Mouse (Mus musculus) embryonic facial prominence, embryonic 10.5 days (tissue): ENCODE measurements around the gene Inpp5a. TPM values are rescaled to one million over a fixed set of nuclear protein-coding genes. Genes with fewer than 3 reads are reported as not detected.

ENCODE experiments used
- DNase-seq: peaks from one replicate; pipeline ENCODE4 v3.0.0-alpha.2; 2017; ENCODE audit warnings: low spot score
- H3K27ac ChIP-seq: fragments of 300-500 bp; sonication (generic); replicated peaks from 2 replicates; pipeline ENCODE4 v1.5.1; 2016; ENCODE audit warnings: mild to moderate bottlenecking
- H3K27me3 ChIP-seq: fragments of 300-500 bp; sonication (generic); replicated peaks from 2 replicates; pipeline ENCODE4 v1.6.1; 2016; ENCODE audit warnings: low read depth, mild to moderate bottlenecking; ENCODE audit not compliant: poor library complexity, severe bottlenecking
- H3K36me3 ChIP-seq: fragments of 300-500 bp; sonication (generic); replicated peaks from 2 replicates; pipeline ENCODE4 v1.6.1; 2016; ENCODE audit warnings: mild to moderate bottlenecking, moderate library complexity
- H3K4me1 ChIP-seq: fragments of 300-500 bp; sonication (generic); 2 replicates; pipeline ENCODE4 v1.6.1; 2016
- H3K4me3 ChIP-seq: fragments of 300-500 bp; sonication (generic); 2 replicates; pipeline ENCODE4 v1.5.1; 2016; ENCODE audit warnings: mild to moderate bottlenecking, moderate library complexity
- H3K9me3 ChIP-seq: fragments of 300-500 bp; sonication (generic); 2 replicates; pipeline ENCODE4 v1.6.1; 2016; ENCODE audit warnings: mild to moderate bottlenecking
- WGBS: fragments of 180-500 bp; shearing (Covaris S2); methylation state at CpG from one replicate; pipeline ENCODE4 v1.1.7; 2016; 5-methylcytosine and 5-hydroxymethylcytosine counted together
- polyA plus RNA-seq: library from polyadenylated mRNA; unstranded; fragments of >200 nt; fragmentation: Nextera tagmentation; extraction: Ambion mirVana; gene quantifications from 2 replicates; pipeline ENCODE4 v1.2.1, GENCODE M21; 2016

The Inpp5a gene
- polyA plus RNA-seq, 1 experiment from 2014 or later = 16.8 TPM

DNA sequence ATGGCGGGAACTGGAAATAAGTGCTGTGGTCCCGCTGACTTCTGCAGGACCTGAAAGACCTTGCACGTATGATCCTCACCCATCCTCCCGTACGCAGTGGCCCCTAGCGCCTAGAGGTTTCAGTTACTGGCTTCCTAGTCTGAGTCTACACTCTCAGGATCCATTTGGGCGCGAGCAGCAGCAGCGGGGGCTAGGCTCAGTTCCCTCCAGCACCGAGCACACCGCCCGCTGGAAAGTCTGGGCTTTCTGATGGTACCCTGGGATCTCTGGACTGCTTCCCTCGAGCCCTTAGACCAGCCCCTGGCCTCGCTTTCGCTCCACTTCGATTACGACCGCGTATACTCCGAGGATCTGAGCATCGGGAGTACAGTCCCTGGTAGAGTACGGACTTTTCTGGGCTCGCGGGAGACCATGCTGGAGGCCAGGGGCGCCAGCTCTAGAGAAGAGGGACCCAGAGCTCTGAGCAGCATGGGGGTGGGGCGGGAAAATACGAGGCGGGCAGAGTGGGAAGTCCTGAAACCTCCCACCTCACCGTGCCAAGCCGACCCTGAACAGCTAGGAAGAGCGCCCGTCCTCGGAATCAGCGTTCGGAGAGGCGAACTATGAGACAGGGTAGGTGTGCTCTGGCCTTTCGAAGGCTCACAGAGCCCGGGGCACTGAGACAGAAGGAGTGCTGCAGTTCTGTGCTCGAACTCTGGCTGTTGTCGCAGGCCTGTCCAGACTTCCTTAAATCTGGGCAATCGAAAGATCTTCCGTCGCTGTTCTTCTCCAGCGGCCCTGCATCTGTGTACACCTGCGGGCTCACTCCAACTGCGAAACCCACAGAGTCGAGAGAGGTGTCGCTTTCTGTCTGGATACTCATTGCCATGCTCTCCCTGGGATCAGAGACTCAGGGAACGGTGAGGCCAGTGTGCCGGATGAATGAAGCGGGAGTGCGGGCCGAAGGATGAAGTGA lies 195.6 kb downstream of the Inpp5a start:
- Histone ChIP-seq H3K36me3 (no peaks in the 10 kb centered on the region; the same call in 1 of the 2 replicates), H3K27ac (no peak overlapping the region), H3K27me3 (peaks cover 100% of the 10 kb centered on the region), H3K4me1 (peaks cover 37% of the 10 kb centered on the region), H3K4me3 (peak overlapping the region; percentile 39), H3K9me3 (no peaks in the 10 kb centered on the region)
- peak; percentile 50 for DNase-seq
- WGBS = under 1% methylated on average over 53 of the region's 53 CpGs

DNA sequence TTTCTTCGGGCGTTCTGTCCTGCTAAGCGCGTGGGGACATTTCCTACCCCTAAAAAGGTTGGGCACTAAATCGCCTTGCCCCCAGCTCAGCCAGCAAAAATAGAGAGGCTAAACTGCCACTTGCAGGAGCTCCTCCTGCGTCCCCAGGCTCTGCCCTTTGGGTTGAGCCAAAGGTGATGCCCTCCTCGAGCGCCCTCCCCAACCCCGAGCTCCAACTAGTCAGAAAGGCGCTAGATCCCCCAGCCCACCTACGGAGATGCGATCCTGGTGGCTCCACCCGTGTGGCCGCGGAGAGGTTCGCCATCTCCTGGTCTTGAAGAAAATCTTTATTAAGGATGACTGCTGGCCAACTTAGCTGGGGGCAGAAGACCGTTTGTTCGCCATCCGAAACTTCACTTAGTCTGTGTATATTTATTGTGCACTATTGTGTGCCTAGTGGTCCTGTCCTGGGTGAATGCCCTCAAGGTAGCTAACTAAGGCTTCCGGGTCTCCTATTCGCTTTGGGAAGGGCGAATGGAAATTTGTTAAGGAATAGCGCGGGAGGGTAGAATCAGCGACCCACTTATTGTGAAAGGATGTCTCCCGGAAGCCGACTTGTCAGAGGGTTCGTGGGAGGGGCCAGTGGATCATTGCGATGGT lies 196.4 kb downstream of the Inpp5a start:
- Histone ChIP-seq H3K36me3 (no peaks in the 10 kb centered on the region), H3K9me3 (no peaks in the 10 kb centered on the region), H3K4me1 (peaks cover 37% of the 10 kb centered on the region), H3K27ac (no peak overlapping the region), H3K4me3 (peak overlapping the region; percentile 39), H3K27me3 (peaks cover 100% of the 10 kb centered on the region)
- DNase-seq = peak; percentile 50
- 2% methylated on average over 29 of the region's 29 CpGs for WGBS

DNA sequence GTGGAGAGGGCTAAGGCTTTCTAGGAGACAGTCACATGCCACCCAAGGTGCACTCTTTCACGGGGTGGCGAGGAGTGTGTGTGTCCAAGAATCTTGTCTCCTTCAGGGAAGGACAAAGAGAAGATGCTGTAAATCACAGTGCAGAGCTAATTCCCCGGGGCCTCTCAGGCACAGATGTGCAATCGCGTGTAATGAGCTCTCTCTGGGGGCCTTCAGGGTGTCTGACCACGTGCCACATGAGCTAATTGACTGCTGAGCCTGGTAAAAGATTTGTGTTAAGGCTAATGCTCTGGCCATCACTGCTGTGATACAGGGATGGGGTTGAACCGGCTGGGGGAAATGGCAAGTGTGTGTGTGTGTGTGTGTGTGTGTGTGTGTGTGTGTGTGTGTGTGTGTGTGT lies 199.0 kb downstream of the Inpp5a start:
- no peak overlapping the region for H3K4me3 ChIP-seq
- H3K27ac ChIP-seq = no peak overlapping the region; the same call in 1 of the 2 replicates
- H3K36me3 ChIP-seq = no peaks in the 10 kb centered on the region
- DNase-seq = no peak
- no peaks in the 10 kb centered on the region for H3K9me3 ChIP-seq
- H3K4me1 ChIP-seq = peaks cover 16% of the 10 kb centered on the region
- 42% methylated on average over 7 of the region's 7 CpGs for WGBS
- H3K27me3 ChIP-seq = peaks cover 79% of the 10 kb centered on the region

DNA sequence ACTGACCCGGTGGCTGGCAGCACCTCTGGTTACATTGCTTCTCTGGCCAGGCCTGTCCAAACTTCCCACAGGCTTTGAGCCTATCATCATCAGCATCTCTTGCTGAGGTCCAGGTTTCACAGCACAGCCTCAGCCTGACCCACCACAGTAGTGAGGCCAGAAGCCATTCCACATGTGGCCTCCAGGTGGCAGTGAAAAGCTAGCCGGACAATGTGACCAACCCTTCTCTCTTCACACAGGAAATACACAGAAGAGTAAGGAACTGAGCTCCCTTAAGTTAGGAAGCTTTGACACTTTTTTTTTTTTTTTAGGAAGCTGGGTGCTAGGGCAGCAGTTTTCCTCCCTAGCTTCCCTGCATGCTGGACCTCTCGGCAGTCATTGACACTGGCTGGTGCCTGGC lies 201.4 kb downstream of the Inpp5a start:
- DNase-seq = peak; percentile 52
- H3K27ac ChIP-seq = no peak overlapping the region
- peaks cover 62% of the 10 kb centered on the region for H3K27me3 ChIP-seq
- no peak overlapping the region for H3K4me3 ChIP-seq
- H3K36me3 ChIP-seq = no peaks in the 10 kb centered on the region
- WGBS = 32% methylated on average over 3 of the region's 3 CpGs
- no peaks in the 10 kb centered on the region for H3K9me3 ChIP-seq
- H3K4me1 ChIP-seq = peaks cover 4% of the 10 kb centered on the region

DNA sequence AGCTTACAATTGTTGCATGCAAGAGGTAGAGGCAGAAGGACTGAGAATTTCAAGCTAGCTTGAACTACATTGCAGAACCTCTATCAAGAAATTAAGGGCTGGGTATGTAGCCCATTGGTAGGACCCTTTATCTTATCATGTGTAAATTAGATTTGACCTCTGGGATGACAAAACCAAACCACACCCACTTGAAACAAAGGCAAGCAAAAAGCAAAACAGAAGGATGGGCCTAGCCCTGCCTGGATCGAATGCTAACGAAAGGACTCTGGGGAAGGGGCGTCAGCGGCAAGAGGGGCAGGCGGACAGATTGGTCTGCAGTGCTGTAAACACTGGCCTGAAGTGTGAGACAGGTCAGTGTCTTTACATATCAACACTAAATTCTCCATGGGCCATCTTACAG lies 202.4 kb downstream of the Inpp5a start:
- Histone ChIP-seq H3K27me3 (peaks cover 51% of the 10 kb centered on the region), H3K36me3 (no peaks in the 10 kb centered on the region), H3K9me3 (no peaks in the 10 kb centered on the region), H3K4me3 (no peak overlapping the region), H3K27ac (no peak overlapping the region), H3K4me1 (peaks cover 2% of the 10 kb centered on the region; the same call in 1 of the 2 replicates)
- 89% methylated on average over 5 of the region's 5 CpGs for WGBS
- DNase-seq = no peak

DNA sequence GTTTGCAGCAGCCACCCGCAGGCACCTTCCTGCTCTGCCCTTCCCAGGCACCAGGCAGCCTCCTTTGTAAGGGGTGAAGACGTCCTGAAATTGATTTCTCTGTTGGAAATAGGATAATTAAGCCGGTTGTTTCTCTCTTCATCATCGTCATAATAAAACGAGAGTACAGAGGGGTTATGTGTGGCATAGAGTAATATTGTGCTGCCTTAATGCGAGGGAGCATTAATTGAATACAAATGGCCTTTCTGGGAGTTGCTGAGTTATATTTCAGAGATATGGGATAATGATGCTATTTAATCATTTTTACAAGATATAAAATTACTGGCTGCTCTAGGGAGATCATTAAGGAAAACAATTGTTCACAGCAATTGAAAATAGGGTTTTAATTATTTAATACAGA lies 206.4 kb downstream of the Inpp5a start:
- Histone ChIP-seq H3K36me3 (no peaks in the 10 kb centered on the region), H3K4me1 (no peaks in the 10 kb centered on the region), H3K4me3 (no peak overlapping the region), H3K9me3 (no peaks in the 10 kb centered on the region), H3K27me3 (peaks cover 18% of the 10 kb centered on the region), H3K27ac (no peak overlapping the region)
- no peak for DNase-seq
- 77% methylated on average over 6 of the region's 6 CpGs for WGBS

DNA sequence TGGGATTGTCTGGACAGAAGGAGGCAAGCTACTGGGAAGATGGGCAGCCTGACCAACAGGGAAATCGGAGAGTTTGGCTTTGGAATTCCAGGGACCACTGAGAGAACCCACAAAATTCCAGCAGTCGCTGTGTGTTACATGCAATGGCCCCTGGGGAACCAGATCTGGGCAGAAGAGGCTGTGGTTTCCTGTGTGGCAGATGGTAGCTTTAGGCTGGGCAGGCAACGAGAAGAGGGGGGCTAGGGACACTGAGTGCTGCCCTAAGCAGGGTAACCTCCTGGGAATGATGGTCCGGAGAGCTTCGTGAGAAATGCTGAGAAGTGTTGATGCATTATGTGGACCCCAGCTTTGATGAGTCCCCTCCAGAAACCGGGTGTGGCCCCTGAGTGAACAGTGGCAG lies 207.0 kb downstream of the Inpp5a start:
- Histone ChIP-seq H3K27me3 (peaks cover 13% of the 10 kb centered on the region; the same call in 1 of the 2 replicates), H3K27ac (no peak overlapping the region), H3K4me1 (no peaks in the 10 kb centered on the region), H3K9me3 (no peaks in the 10 kb centered on the region), H3K36me3 (no peaks in the 10 kb centered on the region), H3K4me3 (no peak overlapping the region)
- no peak for DNase-seq
- 65% methylated on average over 6 of the region's 6 CpGs for WGBS

DNA sequence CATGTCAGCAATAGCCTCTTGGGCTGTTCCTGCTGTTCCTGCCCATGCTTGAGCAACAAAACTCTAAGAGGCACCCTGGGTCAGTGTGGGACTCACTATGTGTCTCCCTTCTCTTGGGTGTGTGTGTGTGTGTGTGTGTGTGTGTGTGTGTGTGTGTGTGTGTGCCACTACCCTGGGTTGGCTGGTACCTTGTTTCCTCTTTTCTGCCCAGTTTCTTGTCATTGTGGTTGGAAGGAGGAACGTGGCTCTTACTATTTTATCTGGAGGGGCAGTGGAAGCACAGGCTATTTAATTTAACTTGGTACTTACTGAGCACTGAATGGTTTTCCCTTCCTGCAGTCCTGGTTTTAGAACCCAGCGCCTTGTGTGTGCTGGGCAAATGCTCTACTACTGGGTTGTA lies 221.4 kb downstream of the Inpp5a start:
- no peaks in the 10 kb centered on the region for H3K36me3 ChIP-seq
- WGBS = 83% methylated on average over 2 of the region's 2 CpGs
- DNase-seq = no peak
- H3K9me3 ChIP-seq = no peaks in the 10 kb centered on the region
- no peak overlapping the region for H3K4me3 ChIP-seq
- H3K27ac ChIP-seq = no peak overlapping the region
- 0 out of 2 replicates have a peak, but pooled peaks cover under 1% of the 10 kb centered on the region for H3K4me1 ChIP-seq
- peaks cover 13% of the 10 kb centered on the region; the same call in 1 of the 2 replicates for H3K27me3 ChIP-seq

DNA sequence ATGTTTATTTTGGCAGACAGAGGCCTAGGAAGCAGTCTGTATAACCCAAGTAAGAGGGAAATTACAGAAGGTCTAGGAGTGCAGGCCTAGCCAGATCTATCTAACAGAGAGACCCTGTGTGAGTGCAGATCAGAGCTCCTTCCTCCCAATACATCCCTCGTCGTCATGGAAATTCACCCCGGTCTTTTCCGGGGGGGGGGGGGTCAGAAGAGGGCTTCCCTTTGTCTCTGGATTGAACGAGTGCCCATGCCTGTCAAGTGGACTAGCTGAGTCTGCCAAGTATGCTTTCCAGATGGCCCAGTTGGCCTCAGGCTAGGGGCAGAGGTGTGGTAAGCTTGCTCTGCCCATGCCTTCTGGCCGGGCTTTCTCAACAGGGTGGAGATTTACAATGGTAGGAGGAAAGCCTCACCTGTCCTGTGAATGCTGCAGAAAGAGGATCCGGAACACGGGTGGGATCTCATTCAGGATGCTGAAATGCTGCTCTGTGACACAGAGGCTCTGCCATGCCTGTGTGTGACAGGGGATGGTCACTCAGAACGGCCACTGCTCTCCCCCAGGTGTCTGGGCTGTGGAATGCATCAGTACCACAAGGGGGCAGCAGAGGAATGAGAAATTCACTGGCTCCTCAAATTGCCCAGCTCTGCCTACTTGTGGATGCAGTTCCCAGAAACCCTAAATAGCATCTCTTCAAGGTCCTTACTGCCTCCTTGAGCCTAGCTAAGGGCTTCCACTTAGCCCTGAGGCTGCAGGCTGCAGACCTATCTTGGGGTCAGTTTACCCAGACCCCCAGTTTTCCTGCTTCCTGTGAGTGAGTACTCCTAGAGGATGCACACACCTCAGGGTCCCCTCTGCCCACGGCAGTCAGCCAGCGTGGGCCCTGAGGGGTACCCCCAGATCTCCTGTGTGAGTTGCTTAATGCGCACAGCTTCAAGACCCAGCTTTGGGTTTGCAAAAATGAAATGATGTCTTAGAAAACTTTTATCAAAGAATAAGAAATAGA lies 227.2 kb downstream of the Inpp5a start:
- H3K4me3 ChIP-seq = no peak overlapping the region
- no peaks in the 10 kb centered on the region for H3K36me3 ChIP-seq
- no peak overlapping the region; the same call in 1 of the 2 replicates for H3K27ac ChIP-seq
- H3K4me1 ChIP-seq = peaks cover 12% of the 10 kb centered on the region
- no peaks in the 10 kb centered on the region for H3K9me3 ChIP-seq
- WGBS = 55% methylated on average over 12 of the region's 12 CpGs
- H3K27me3 ChIP-seq = peaks cover 15% of the 10 kb centered on the region; the same call in 1 of the 2 replicates
- DNase-seq = peak; percentile 77

DNA sequence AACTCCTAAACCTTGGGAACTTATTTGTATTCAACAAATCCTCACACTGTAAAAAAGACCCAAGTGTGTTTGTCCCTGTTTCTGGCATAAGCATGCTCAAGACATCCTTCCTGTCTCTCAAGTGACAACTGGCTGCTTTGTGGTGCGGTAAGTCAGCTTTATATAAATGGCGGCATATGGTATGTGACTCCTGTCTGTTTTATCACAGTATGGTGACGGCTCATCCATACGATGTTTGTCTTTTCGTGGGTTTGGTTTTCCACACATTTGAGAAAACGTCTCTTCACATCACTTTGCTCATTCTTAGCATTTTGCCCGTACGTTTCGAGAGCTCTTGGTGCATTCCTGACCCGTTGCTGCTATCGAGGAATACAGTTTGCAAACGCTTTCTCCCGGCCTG lies 233.7 kb downstream of the Inpp5a start:
- 89% methylated on average over 13 of the region's 13 CpGs for WGBS

DNA sequence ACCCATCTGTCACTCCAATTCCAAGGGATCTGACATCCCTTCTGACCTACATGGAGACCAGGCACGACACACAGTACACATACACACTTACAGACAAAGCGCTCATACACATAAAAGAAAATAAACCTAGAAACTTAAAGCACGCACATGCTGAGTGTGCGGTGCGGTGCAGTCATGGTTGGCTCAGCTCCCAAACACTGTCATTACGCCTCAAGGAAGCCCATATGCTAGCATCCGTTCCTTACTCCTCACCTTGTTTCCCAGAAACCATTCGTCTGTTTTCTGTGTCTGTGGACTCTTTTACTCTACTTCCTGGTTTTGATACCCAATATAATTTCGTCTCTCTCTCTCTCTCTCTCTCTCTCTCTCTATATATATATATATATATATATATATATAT lies 236.2 kb downstream of the Inpp5a start:
- Histone ChIP-seq H3K36me3 (no peaks in the 10 kb centered on the region), H3K4me3 (no peak overlapping the region), H3K27ac (no peak overlapping the region), H3K4me1 (no peaks in the 10 kb centered on the region), H3K27me3 (no peaks in the 10 kb centered on the region), H3K9me3 (no peaks in the 10 kb centered on the region)
- no peak for DNase-seq
- 91% methylated on average over 9 of the region's 9 CpGs for WGBS

More for the DNA sequence above, 233.7 kb downstream of the Inpp5a start:
- H3K4me3 ChIP-seq = no peak overlapping the region
- H3K9me3 ChIP-seq = no peaks in the 10 kb centered on the region
- H3K27ac ChIP-seq = no peak overlapping the region
- no peak for DNase-seq
- H3K4me1 ChIP-seq = no peaks in the 10 kb centered on the region
- H3K36me3 ChIP-seq = no peaks in the 10 kb centered on the region
- no peaks in the 10 kb centered on the region for H3K27me3 ChIP-seq
